Mouse (Mus musculus): ENCODE data around the gene Klk12.

DNA sequence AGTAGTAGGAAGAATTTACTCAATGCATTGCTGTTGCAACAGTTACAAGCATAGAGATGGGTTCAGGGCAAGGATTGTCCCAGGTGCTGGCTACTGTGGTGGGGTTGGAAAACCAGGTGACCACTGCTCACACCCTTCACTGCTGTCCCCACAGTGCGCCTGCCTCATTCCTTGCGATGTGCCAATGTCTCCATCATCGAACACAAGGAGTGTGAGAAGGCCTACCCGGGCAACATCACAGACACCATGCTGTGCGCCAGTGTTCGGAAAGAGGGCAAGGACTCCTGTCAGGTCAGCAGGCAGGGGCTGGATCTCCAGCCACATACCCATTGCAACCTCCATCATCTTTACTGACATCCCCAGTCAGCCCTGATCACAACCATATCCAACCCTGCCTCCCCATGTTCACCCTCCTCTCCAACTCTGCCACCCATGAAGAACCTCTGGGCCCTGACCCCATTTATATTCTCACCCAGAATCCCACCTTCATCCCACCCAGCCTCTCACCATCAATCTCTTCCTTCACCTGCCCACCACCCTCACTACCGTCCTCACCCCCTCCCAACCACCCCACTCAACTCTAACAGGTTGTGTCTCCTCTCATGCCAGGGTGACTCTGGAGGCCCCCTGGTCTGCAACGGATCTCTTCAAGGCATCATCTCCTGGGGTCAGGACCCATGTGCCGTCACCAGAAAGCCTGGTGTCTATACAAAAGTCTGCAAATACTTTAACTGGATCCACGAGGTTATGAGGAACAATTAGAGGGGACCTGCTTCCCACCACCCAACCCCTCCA lies 9.7 kb downstream of the Klk12 start:
- TF ChIP-seq CTCF (IDR thresholded peaks at IDR 0.05; ENCODE audit: extremely low read depth, insufficient read depth, insufficient read length, insufficient replicate concordance) (no peak), POLR2A (IDR thresholded peaks at IDR 0.05; ENCODE audit: low read depth, low read length) (no peak)
